Mouse (Mus musculus) frontal cortex, postnatal 25 days (tissue): ENCODE measurements around the gene Tmem186.

Experiments used
- DNase-seq, 2 experiments: peaks; one replicate each; pipeline ENCODE4 v3.0.0; 2022; ENCODE audit warnings: low spot score in 2 of 2

The Tmem186 gene

GRCm38 (mm10) chr16:8667261-8667660, 29.7 kb upstream of the Tmem186 start:
- no peak for DNase-seq

GRCm38 (mm10) chr16:8666452-8666851, 28.9 kb upstream of the Tmem186 start:
- DNase-seq: no peak

DNA sequence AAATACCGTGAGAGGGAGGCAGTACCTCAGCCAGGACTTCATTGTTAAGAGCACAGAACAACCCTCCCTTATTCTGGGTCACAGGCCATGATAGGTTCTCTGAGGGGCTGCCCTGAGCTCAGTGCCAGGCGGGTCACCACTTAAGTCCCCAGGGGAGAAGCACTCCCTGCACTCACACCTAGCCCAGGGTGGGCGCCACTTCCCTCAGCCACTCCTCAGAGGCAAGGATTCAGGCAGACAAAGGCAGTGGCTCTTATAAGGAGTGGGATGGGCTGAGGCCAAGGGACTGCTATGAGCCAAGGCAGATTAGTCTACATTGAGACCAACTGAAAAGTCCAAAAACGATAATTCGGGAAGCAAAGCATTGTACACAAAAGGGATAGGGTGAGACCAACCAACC, 27.9 kb upstream of the Tmem186 start:
- no peak for DNase-seq

- DNase-seq: no peak
Observed at GRCm38 (mm10) chr16:8663606-8664539, 26.4 kb upstream of the Tmem186 start.

- no peak for DNase-seq
Observed at GRCm38 (mm10) chr16:8663022-8663421, 25.5 kb upstream of the Tmem186 start.

DNA sequence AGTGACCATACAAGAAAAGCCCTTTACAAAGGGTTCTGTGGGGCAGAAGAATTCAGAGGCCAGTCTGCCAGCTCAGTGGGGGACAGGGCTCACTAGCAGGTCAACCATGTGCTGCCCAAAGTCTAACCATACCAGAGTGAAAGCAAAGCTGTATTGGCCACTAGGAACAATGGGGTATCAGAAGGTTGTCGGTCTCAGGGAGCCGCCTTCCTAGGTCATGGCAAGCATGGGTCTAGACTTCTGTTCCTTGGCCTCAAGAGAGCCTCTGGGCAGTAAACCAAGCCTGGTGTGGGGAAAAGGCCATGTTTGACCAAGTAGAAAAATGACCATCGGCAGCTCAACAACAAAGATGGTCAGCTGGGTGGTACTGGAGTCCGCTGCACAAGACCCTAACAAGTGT, 21.3 kb upstream of the Tmem186 start:
- DNase-seq: no peak

DNA sequence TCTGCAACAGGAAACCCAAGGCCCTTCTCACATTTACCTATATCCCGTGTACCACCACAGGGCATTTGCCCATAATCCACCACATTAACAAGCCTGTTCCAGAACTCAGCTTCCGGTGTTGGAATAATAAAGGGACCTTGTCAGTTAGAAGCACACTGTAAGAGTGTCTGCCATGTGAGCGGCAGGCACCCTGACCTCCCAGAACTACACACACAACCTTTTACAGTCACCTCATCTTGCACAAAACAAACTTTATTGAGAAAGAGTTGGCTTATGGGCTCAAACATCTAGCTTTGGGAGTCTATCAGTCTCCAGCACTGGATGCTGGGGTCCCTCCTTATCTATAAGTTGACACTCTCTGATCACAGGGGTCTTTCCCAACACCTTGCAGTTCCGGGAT, 20.8 kb upstream of the Tmem186 start:
- no peak for DNase-seq

DNA sequence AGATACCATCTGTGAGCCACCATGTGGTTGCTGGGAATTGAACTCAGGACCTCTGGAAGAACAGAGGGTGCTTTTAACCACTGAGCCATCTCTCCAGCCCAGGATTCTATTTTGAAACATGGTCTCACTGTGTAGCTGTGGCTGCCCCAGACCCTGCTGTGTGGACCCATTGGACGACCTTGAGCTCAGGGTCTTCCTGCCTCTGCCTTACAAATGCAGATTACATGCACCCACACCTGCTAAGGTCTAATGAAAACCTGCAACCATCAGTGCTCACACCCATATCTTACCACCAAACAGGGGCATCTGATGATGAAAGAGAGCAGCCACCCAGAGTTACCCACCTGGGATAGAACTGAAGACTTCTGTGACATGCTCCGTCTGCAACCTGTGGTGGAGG, 18.7 kb upstream of the Tmem186 start:
- DNase-seq: no peak

DNA sequence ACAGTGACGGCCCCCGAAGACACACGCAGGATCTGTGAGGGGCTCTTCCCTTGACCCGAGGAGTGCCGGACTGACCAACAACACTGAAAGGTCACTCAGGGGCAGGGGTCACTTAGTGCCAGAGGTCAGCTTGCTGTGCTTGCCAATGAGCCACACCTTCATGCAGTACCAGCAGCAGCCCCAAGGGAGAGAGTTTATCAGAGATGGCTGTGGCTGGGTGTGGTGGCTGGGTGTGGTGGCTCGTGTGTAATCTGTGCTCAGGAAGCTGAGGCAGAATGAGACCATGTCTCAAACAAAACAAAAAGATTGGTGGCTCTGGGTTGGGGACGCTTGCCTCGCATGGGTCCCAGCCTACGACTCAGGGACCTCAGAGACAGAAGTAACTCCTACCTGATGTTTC, 18.1 kb upstream of the Tmem186 start:
- DNase-seq: no peak

- no peak for DNase-seq
Observed at GRCm38 (mm10) chr16:8655108-8655507, 17.6 kb upstream of the Tmem186 start.

- no peak for DNase-seq
Observed at GRCm38 (mm10) chr16:8650007-8650406, 12.5 kb upstream of the Tmem186 start.

GRCm38 (mm10) chr16:8645546-8645945, 8.0 kb upstream of the Tmem186 start:
- no peak for DNase-seq

GRCm38 (mm10) chr16:8643855-8644254, 6.3 kb upstream of the Tmem186 start:
- no peak for DNase-seq

GRCm38 (mm10) chr16:8639466-8640191, 2.1 kb upstream of the Tmem186 start:
- DNase-seq: no peak

GRCm38 (mm10) chr16:8638131-8638530, 619 bp upstream of the Tmem186 start:
- DNase-seq: no peak

DNA sequence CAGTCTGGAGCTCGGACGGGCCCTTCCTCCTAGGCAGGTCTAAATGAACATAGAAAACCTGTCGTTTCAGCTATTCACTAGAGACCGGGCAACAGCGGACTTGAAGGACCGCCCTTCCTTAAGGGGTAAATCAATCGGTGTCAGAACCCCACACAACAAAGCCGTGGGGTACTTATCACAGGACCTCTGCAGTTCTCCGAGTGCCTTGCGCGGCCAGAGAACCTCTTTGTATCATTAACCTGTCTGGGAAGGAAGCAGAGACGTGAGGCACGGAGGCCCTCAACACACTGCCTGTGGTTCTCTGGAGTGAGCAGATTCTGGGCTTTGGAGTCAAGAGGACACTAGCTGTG, 670 bp downstream of the Tmem186 start:
- DNase-seq: no peak

DNA sequence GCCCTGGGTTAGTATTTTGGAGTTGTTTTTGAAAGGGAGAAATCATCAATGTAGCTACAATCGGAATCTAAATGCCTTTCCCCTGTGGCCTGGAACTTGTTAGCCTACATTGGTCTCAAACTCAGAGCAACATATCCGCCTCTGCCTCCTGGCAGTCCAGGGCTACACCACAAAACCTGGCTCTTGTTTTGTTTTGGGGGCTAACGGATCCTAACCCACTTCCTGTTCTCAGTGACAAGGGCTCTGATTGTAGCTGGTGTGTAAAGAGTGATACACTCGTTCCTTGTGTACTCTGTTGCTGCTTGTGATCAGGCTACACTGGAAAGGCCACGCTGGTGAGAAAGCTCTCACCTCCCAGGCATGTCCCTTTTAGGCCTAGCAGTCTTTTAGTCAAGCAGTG, 6.1 kb downstream of the Tmem186 start:
- no peak for DNase-seq

- DNase-seq: no peak
Observed at GRCm38 (mm10) chr16:8630419-8630818, 7.1 kb downstream of the Tmem186 start.

DNA sequence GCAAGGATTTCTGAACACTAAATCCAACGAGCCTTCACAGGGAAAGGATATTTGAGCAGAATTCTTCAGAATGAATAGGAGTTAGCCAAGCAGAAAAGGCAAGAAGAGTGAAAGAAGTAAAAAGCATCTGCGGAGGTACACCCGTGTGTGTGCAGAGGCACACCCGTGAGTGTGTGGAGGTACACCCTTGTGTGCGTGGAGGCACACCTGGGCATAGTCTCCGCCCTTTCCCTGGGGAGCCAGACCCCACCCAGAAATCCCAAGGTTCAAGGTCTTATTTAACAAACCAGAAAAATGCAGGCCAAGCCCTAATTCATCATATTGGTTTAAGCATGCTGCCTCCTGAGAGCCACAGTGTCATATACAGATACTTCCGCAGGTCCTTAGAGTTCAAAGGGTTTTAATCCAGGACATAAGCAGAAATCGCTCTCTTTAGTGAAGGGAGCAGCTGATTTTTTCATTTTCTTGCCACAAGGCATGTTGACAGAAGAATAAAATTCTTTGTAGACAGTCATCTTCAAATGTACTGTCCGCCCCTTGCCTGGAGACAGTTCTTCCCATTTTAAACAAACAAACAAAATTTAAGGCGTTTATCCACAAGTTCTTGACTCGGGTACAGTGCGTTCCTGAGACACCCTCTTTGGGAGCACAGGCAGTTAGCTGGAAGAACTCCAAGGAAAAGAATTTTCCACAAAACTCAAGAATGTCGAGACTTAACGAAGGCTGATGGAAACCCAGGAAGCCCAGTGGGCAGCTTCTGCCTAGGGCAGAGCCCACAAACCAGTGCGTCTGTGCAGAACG, 17.0 kb downstream of the Tmem186 start:
- no peak for DNase-seq

GRCm38 (mm10) chr16:8619659-8620314, 17.7 kb downstream of the Tmem186 start:
- DNase-seq: no peak

GRCm38 (mm10) chr16:8613447-8613846, 24.1 kb downstream of the Tmem186 start:
- DNase-seq: no peak

DNA sequence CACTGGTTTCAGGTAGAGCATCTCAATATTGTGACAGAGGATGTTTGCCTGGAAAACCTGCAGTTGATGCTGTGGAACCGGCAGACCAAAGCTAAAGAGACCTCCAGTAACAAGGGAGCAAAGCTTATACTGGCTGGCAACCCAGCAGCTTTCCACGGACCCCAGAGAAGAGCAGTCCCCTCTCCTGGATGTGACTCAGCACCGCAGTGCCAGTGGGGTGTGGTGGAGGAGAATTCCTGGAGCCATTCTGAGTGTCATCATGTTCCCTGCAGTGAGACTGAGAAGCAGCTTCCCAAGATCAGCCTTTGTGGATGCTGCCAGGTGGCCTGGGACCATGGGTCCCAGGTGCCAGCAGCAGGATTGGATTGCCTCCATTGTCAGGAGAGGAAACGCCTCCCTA, 24.5 kb downstream of the Tmem186 start:
- DNase-seq: no peak
